Mouse (Mus musculus) bone marrow macrophage, adult 2 months (primary cell): ENCODE measurements around the gene Trdmt1.

Experiments
- CTCF ChIP-seq: IDR thresholded peaks from 2 replicates; pipeline ENCODE4 v1.5.1; 2012; ENCODE audit warnings: low read depth, mild to moderate bottlenecking, low read length, moderate library complexity
- POLR2A ChIP-seq: IDR thresholded peaks from 2 replicates; pipeline ENCODE4 v1.6.1; 2012; ENCODE audit warnings: mild to moderate bottlenecking, low read depth, low read length, borderline replicate concordance

GRCm38 (mm10) chr2:13492927-13493326, 51.5 kb downstream of the Trdmt1 start:
- TF ChIP-seq CTCF (no peak), POLR2A (no peak)
